ENCODE assay signal across 18 mouse cellular contexts in genomic region chr14:15061496-15061895, GRCm38 (mm10).
DNase-seq lines count a peak whose midpoint lies in the region; TF ChIP-seq lines count a peak whose summit lies in the region.
"Had no signal": no experiment of that assay in that cellular context is flagged by ENCODE, and none has a peak within 500 bp of the region (broad histone marks: within the 10 kb centered on the region; RNA-seq: fewer than 3 reads in every experiment).

No protein-coding gene starts in this region.

- TF ChIP-seq CTCF in left cerebral cortex, adult 2 months (IDR thresholded peaks at IDR 0.05) = no peak

- DNase-seq in left cerebral cortex, adult 2 months (ENCODE audit: extremely low spot score in 1 of 2, low spot score in 2 of 2) = peak; percentile 17
- DNase-seq in left cerebral cortex, adult 11 months (ENCODE audit: low spot score) = no peak
- peak; percentile 33 for DNase-seq in right cerebral cortex, adult 18-20 months
- no peak for DNase-seq in right cerebral cortex, postnatal 4 days
- DNase-seq in right cerebral cortex, postnatal 14 days = peak; percentile 12
- DNase-seq in layer of hippocampus, postnatal 10 days (ENCODE audit: low spot score in 2 of 2) = no peak
- DNase-seq: adrenal gland, postnatal 14 days; cerebellum, adult 18-20 months; cerebellum, adult 9-11 months; cerebellum, postnatal 36 days; forebrain, postnatal 0 days; gastrocnemius, postnatal 14 days; heart, adult 2 months; heart, postnatal 14 days had no signal

- H3K27ac ChIP-seq in left cerebral cortex, adult 2 months = no peak overlapping the region
- H3K27ac ChIP-seq: embryonic facial prominence, embryonic 13.5 days; forebrain, embryonic 12.5 days; heart, adult 2 months; heart, embryonic 15.5 days; hindbrain, embryonic 13.5 days had no signal

- intact Hi-C loops in left cerebral cortex, adult 2 months (cut with DNase I) = no loop called here

- H3K4me3 ChIP-seq in left cerebral cortex, adult 2 months = no peak overlapping the region
- H3K4me3 ChIP-seq: embryonic facial prominence, embryonic 13.5 days; forebrain, embryonic 12.5 days; heart, adult 2 months; heart, embryonic 15.5 days; hindbrain, embryonic 13.5 days had no signal

Comparison
In these comparisons a context has a peak if more than half of its experiments do, and no peak if none do; other contexts are left out.
1. DNase-seq: peak in left cerebral cortex, adult 2 months (2 of 2), right cerebral cortex, adult 18-20 months (single experiment) and right cerebral cortex, postnatal 14 days (single experiment); none in left cerebral cortex, adult 11 months (single experiment), right cerebral cortex, postnatal 4 days (single experiment) and layer of hippocampus, postnatal 10 days (0 of 2).